Mouse (Mus musculus) cerebellum, adult 18-20 months (tissue): ENCODE measurements at regions not wholly inside any gene's neighbourhood (a gene's known extent, or its start where the extent isn't known, plus 50 kb on each side); places are given as distances from the start of the nearest gene placed in this dataset.

ENCODE experiments used
- DNase-seq, 2 experiments: peaks; one replicate each; pipeline ENCODE4 v3.0.0; 2021

DNA sequence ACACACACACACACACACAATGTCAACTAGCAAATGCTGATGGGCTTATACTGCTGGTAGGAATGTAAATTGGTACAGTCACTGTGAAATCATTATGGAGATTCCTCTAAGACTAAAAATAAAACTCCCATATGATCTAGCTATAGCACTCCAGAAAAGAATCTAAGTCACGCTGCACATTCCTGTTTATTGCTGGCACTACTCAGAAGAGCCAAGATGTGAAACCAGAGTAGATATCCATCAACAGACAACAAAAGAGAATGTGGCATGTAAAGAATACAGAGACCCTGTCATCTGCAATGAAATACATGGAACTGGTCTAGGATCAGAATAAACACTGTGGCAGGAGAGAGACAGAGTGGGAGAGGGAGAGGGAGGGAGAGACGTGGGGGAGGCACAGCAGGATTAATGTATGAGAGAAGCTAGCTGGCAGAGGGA is 442.8 kb upstream of the Nrp1 start:
- no peak for DNase-seq

DNA sequence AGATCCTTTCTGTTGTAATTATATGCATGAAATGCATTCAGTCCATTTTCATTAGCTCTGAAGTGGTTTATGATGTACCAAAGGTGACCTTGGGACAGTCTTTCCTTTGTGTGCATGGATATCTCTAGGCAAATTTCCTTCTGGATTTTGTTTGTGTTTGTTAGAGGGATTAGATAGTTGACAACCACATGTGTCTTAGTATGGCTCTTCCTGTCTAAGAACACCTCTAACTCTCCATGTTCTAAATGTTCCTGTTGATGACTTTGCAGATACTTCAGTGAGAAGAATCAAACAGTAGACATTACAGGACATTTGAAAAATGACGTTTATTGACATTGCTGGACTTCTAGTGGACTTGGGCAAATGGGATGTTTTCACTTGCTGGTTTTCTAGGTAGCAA is 436.5 kb upstream of the Nrp1 start:
- DNase-seq, result no peak

DNA sequence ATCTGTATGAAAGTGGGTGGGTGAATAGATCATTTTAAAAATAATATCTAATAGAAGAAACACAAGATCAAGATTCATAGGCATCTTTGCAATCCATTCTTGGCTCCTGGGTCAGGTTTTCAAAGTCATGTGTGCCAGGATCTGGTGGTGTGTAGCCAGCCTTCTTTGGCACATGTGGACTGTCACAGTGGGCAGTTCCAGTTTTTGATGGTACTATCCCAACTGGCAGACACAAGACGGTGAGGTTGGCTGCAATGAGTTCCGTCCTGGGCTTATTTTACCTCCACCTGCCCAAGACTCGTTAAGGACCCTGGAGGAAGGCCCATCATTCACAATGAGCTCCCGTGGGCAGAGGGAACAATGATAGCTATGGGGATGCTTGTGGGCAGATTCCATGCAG is 435.1 kb upstream of the Nrp1 start:
- no peak for DNase-seq

DNA sequence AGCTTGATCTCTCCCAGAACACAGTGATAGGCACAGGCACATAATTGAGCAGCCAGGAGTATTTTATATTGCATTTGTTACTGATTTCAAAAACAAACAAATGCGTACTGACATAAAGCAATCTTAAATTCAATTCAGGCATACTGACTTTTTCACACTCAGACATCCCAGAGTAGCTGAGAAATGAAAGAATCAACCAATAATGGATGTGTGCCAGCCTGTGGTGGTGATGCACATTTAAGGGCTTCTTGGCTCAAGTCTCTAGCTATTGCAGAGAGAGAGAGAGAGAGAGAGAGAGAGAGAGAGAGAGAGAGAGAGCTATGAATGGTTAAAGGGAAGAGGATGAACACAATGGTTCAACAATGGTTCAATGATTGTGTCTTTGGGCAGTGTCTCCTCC is 426.1 kb upstream of the Nrp1 start:
- no peak for DNase-seq

DNA sequence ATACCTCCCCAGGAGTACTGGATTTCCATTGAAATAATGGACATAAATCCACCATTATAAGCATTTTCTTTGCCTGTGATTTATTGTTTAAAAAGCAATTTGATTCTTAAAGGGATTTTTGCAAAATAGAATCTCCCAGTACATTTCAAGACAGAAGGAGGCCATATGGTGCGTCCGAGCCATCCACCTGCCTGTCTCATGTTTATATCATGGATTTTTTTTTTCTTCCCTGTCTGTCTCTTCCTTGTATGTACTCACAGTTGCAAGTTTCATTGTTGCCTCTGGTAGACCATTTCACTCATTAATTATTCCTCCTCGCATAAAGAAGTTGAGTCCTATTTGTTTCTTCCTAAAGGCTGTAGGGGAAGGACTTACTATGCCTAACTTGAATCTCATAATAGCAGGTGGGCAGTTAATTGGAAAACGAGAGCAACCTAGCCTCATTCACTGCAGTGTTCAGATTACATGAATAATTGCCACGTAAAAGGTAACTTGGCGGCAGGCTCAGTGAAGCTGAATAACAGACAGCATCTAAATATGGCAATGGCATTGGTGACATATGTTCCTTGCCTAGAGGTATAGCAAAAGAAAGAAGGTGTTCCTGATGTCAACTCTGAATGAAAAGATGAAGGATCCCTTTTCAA is 421.5 kb upstream of the Nrp1 start:
- DNase-seq, result no peak

DNA sequence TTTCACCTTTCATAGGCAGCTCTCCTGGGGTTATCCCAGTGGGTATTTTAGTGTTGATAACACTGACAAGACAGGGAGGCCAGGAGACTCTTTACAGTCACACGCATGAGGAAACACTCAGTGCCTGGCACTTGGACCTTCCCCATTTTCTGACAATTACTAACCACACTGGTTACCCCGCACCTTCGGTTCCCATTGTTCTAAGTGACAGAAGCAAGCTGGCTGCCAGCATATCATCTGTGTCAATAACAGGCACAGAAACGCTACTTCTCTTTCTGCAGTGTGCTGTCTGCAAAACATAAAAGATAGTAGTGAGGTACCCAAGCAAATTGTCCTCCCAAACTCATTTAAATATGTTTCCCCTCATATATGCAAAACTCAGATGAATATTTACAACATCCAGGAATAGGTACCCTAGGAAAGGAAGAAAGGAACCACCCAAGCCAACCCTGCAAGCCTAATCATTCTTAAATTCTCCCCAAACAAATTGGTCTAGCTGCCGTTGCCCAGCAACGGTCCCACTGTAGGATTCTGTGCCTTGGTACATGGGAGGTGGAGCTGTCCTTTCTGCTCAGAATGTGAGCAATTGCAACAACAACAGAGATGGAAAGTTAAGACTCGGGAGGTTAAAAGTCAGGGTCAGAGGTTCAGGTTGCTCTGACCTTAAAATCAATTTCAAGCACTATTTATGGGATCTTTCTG is 419.0 kb upstream of the Nrp1 start:
- no peak for DNase-seq

DNA sequence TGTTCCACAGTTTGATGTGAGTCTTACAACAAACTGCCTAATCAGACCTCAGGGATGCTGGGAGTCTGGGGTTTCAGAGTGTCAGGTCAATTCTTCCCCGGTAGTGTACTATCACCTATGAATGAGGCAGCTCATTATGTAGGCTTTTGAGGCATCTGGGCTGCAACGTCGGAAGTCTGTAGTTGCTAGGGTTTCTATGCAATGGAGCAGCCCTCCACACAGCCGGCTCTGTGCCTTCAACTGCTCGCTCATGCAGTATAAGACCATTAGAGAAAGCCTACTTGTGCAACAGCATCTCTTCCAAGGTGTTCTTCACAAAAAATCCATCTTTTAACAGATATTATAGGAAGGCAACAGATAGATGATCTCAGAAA is 418.4 kb upstream of the Nrp1 start:
- no peak for DNase-seq

DNA sequence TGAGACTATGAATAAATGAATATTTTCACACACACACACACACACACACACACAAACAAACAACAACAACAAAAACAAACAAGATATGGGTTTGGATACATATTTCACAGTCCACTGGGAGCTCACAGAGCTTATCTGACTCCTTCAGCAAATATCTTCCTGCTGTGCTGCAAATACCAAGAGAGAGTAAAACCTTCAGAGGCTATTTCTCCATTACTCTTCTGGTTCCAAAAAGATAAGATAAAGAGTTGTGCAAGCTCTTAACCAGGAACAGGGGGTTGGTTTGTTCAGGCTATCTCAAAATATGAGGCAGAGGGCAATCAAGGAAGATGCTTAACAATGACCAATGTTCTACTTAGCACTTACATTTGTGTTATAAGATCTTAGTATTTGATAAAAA is 416.1 kb upstream of the Nrp1 start:
- no peak for DNase-seq

DNA sequence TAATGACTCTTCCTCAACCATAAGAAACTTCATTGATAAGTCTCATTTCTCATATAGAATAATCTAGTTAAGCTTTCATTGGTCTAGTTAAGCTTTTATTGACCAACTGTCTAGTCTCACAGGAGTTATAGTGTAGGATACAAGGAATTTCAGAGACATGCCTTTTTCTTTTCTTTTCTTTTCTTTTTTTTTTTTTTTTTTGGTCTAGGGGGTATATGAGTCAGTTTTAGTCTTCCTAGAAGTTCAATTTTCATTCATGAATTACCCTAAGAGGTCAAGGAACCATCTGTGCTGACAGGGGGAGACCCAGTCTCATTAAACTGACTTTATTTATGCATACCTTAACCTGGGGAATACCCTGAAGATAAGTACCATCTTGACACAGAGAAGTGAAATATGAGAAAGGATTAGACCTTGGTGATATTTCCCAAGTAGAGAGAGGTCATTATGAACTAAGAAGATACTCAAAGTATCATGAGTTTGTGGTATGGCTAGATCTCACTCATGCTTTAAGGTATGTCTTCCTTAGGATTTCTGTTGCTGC is 413.4 kb upstream of the Nrp1 start:
- DNase-seq, result no peak

DNA sequence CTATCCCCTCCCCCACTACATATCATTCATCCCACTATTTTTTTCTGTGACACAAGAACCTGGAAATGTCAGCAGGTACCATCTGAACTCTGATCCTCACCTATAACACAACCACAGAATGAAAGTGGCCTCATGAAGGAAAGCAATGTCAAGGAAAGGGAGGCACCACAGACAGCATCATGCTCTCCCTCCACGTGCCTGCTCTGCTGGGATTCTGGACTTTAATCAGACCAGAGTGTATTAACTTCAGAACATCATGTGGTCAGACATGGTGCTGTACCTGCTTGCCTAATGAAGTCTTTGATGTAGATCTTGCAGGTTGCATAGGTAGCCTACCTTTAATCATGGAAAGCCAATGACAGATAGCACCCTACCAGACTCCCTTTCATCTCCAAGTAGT is 400.8 kb upstream of the Nrp1 start:
- DNase-seq, result no peak

DNA sequence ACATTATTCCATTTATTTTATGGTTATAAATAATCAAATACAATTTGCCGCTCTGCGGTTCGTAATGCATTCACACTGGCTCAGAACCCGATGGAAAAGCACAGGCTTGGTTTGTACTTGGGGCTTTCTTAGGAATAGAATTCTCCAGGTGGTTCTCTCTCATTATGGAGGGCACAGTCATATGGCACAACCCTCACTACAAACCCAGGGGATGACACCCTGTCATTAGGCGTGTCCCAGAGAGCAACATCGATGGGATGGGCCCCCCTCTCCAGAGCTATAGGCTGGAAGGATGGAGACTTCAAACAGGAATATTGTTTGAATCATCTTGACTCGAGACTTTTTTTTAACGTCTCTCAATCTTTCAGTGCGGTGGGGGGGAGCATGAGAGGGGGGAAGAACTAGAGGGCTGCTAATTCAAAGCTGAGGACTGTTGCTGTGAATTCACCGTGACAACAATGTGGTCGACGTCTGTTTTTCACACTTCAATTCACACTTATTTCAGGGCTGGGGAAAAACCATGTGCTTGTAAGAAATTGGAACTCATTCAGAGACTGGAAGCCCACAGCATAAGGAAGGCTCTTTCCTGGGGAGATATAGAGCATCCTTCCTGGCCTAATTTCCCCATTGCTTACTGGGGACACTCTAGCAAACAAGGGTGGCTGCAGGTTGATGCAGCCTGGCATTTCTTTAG is 399.9 kb upstream of the Nrp1 start:
- DNase-seq, result no peak

DNA sequence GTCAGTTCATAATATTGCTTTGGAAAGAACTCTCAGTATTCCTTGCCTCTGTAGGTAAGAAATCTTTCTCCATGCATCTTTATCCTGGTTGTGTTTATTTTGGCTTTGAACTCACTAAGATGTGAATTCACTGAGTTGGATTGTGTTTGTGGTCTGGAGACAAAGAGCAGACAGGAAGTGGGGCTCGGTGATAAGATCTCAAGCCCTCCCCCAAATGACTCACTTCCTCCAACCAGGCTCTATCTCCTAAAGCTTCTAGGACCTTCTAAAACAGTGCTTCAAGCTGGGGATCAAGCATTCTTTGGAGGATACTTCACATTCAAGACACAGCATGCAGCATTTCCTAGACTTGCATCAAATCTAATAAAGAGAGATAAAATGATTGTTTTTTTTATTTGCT is 395.5 kb upstream of the Nrp1 start:
- DNase-seq, result no peak

DNA sequence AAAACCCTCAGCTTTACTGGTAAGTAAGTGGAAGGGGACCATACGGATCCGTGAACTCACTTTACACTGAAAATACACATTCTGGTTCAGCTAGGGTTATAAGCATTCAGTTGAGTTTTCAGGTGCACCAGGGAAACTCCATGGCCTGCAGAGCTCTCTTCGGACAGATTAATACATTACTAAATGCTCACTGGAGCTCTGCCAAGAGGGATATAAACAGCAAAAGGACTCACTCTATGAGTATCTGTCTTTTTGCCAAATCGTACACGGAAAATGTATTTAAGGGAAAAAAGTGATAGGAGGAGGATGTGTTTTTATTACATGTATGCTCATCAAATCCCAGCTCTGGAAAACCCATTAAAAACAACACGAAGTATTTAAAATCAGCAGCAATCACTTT is 394.8 kb upstream of the Nrp1 start:
- DNase-seq, result no peak

DNA sequence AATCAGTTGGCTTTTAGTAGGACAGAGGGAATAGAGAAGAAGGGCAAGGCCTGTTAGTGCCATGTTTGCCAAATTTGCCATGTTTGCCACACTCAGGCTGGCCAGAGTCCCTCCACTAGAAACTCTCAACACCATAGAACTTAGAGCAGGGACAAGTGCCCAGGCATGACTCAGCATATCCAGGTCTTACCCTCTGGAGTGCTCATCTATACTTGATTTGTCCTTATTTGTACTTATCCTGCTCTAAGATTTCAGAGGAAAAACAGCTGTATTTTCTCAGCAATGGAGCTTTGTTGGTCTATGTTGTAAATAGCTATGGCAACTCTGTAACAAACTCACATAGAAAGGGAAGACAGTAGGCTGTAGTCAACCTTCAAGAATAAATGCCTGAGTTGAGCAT is 393.6 kb upstream of the Nrp1 start:
- DNase-seq, result no peak

DNA sequence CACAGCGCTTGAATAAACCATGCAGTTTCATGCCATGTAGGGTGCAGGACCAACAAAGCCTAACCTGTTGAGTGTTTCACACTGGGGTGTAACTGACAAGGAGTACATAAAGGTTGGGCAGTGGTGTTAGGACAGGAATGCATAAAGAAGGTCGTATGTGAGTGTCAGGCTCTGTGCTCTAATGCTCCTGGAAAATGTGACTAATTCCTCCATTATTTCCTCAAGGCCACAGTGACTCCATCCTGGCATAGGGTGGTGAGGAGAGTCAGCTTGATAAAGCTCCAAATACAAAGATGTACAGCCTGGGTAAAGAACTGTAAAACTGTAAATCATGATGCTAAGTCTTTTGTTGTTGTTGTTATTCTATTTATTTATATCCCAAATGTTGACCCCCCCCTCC is 393.1 kb upstream of the Nrp1 start:
- DNase-seq, result no peak

DNA sequence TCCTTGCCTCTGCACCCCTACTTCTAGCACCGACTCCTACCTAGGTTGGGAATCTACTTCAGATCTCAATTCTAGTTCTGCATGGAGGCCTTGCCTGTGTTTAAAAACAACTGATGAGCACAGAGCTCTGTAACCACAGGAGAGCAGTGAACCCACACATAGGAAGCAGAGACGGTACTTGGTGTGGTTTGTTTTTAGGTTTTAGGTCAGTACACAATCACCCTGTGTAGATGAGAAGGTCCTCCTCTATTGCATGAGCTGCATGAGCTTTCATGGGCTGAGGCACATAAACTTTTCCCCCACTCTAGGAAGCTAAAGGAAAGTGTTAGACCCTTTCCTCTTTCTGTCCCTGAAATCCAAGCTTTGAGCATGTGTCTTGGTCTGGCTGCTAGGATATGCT is 390.4 kb upstream of the Nrp1 start:
- no peak for DNase-seq

DNA sequence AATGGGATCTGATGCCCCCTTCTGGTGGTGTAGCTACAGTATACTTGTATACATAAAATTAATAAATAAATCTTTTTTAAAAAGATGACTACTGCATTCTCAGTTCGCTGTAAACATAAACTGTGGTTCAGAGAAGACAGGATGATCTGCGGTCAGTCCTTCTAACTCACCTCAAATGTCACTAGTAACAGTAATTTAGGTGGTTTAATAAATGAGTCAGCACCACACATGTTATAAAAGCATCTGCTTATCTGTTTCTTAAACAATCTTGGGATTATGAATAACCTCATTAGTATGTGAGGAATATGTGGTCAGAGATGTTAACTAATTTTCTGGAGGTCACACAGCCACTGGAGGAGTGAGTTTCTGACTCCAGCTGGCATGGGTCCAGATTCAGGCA is 385.2 kb upstream of the Nrp1 start:
- DNase-seq, result no peak

DNA sequence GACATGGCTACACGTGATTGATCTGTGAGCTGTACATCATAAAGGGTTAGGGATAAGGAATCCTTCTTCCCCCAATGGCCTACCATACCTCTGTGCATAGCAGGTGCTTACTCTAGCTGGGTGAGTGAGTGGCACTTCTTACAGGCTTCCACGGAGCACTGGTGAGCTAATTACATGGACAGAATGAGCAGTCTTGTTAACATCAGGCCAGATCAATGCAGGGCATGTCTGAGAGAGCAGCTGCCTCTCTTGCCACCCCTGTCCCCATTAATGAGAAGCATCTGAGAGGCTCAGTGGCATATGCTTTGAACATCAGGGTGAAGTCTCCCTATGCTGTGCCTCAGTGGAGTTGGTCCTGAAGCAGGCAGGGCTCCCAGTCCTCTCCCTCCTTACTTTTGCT is 380.7 kb upstream of the Nrp1 start:
- DNase-seq, result no peak

DNA sequence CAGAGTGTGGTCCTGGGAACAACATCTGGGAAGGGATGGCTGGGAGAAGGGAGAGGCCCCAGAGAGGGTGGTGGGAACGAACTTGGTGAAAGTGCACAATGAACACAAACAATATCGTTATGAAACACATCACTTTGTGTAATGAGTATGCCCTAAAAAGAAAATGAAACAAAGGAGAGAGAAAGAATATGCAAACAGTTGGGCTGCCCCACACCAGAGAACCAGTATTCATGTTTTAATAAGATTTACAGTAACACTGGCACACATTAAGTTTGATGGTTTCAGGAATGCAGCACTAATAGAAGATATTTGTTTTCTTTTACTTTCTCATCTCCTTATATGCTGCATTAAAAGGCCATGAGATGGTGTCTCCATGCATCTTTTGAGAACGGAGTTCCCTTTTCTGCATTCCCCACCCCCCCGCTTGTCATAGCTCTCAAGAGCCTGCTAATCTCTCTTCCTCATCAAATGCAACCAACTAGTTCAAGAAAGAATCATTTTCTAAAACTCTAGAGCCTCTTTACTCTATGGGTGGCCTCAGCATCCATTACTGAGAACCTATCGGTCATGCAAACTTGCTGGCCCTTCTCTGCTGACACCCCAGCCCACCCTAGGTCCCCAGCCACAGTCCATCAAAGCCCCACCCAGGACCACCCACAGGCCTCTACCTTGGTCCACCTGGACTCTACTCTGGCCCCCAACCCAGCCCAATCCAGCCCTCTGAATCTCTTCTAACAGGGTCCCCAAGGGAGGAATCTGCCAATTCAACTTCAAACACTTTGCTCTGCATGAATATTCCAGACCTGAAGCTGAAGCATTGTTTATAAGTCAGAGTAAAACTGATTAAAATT is 379.0 kb upstream of the Nrp1 start:
- no peak for DNase-seq

DNA sequence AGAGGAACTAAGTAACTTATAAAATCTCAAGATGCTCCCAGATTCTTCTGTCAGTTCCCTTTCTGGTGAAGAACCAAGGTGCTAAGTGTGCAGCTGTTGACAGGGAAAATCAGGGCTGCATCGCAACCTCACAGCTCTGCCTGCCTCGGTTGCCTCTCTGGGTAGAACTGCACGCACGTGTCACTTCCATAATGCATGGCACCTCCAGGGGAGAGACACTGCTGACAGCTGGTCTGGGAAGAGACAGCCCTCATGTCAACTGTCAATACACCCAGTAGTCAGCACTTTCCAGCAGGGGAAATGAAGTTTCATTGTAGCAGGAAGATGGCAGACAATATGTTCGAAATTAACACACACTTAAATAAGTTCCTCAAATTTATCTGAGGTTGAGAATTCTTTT is 376.2 kb upstream of the Nrp1 start:
- DNase-seq, result no peak

DNA sequence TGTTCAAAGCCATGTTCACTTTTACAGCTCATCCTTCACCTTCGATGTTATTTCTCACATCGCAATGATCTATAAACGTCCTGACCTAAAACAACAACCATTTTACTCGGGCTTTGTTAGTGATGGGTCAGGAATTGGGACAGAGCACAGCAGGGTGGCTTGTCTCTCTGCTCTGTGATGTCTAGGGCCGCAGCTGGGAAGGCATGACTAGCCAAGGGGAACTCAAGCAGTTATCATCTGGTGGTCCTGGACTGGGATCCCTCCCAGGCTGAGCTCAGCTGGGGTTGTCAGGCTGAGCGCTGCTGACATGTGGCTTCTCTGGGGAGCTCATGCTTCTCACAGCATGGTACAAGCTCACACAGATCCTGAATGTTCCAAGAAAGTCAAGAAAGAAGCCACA is 372.8 kb upstream of the Nrp1 start:
- DNase-seq, result peak; percentile 3 to 7

DNA sequence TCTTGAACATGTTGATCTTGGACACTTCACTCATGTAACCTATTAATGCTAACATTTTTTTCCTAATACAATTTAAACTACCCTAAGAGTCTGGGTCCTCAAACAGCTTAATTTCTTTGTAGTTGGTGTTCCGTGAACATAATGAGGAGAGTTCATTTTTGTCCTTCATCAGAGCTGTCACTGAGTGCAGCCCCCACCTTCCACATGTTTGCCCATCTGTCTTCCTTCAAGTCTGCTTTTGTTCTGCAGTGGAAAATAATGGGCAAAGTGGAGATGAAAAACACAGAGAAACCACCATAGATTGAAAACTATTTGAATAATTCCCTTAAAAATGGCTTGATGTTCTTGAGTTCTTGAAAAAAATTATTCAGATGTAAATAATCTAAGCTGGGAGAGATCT is 369.5 kb upstream of the Nrp1 start:
- DNase-seq, result no peak

DNA sequence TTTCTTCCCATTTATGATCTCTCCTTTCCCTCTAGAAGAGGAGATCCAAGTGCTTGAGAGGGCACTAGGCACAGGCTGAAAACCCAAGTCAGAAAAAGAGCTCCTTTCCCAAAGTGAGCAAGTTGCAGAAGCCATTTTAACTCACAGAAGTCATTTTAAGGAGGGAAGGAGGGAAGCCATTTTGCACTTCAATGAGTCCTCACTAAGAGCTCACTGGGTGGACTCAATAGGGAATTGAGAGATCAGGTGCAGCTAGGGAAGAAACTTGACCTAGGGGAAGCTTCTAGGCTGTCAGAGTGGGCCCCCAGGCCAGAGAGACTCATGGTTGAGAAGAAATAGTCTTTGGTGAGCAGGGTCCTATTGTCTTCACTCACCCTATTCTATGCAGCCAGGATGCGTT is 363.5 kb upstream of the Nrp1 start:
- no peak for DNase-seq
